Mouse (Mus musculus): Measurements from ENCODE around the gene Hormad2. TPM values are rescaled to one million over a fixed set of nuclear protein-coding genes. Genes with fewer than 3 reads are reported as not detected.

Gene Hormad2
- polyA plus RNA-seq, 1 experiment from 2014 or later: not detected

DNA sequence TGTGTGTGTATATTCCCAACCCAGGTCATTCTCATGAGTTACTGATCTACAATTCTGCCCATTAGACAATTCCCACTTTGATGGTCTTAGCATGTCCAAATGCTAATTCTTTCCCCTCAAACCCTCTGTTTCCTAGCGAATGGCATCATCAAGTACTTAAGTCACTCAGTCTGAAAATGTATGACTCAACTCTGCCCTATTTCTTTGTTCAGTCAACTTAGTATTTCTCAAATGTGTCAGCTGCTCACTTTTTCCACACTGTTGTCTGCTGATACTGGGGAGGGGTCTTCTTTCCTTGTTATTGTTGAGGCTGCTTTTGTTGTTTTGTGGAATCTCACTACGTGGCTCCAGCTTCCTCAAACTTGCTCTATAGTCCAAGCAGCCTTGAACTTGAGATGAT, 2.7 kb downstream of the Hormad2 start:
- Histone ChIP-seq H3K9me3 (replicated peaks) (no peaks in the 10 kb centered on the region), H3K4me2 (no peak overlapping the region), H3K4me3 (replicated peaks) (no peak overlapping the region), H3K4me1 (no peaks in the 10 kb centered on the region), H3K27me3 (replicated peaks) (no peaks in the 10 kb centered on the region), H3K9ac (replicated peaks) (no peak overlapping the region), H3K27ac (replicated peaks) (no peak overlapping the region), H3K36me3 (no peaks in the 10 kb centered on the region)
- 72% methylated on average over 2 of the region's 2 CpGs for WGBS
- ATAC-seq (ENCODE audit: low FRiP score): no peak

DNA sequence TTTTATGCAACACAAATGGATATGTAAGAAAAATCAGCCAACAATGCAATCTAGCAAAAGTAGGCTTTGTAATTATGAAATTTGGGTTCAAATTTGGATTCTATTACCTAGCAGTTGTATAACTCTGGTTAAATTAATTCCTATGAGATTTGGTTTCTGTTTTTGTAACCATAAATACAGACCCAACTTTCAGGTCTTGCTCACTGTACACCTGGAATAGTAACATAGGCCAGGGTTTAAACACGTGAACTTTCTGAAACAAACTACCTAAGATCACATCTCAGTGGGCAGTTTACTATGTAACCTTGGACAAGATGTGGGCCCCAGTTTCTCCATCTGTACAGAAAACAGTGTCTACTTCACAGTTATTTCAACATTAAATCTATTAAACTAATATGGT, 3.6 kb downstream of the Hormad2 start:
- H3K4me3 ChIP-seq (replicated peaks): no peak overlapping the region
- no peaks in the 10 kb centered on the region for H3K9me3 ChIP-seq (replicated peaks)
- H3K27ac ChIP-seq (replicated peaks): no peak overlapping the region
- H3K4me1 ChIP-seq: no peaks in the 10 kb centered on the region
- no peak overlapping the region for H3K9ac ChIP-seq (replicated peaks)
- no peaks in the 10 kb centered on the region for H3K36me3 ChIP-seq
- ATAC-seq (ENCODE audit: low FRiP score): no peak
- no peak overlapping the region for H3K4me2 ChIP-seq
- no peaks in the 10 kb centered on the region for H3K27me3 ChIP-seq (replicated peaks)
- WGBS: 86% methylated on average over 1 of the region's 1 CpGs

GRCm38 (mm10) chr11:4436631-4437030, 4.3 kb downstream of the Hormad2 start:
- no peaks in the 10 kb centered on the region for H3K4me1 ChIP-seq
- no peaks in the 10 kb centered on the region for H3K9me3 ChIP-seq (replicated peaks)
- no peak; the same call in 1 of the 2 replicates for ATAC-seq (ENCODE audit: low FRiP score)
- no peak overlapping the region for H3K4me2 ChIP-seq
- no peaks in the 10 kb centered on the region for H3K27me3 ChIP-seq (replicated peaks)
- H3K4me3 ChIP-seq (replicated peaks): no peak overlapping the region
- H3K9ac ChIP-seq (replicated peaks): no peak overlapping the region
- H3K36me3 ChIP-seq: no peaks in the 10 kb centered on the region
- no peak overlapping the region for H3K27ac ChIP-seq (replicated peaks)
- WGBS: 68% methylated on average over 3 of the region's 3 CpGs

GRCm38 (mm10) chr11:4434461-4434860, 6.4 kb downstream of the Hormad2 start:
- Histone ChIP-seq H3K9ac (replicated peaks) (no peak overlapping the region), H3K27me3 (replicated peaks) (no peaks in the 10 kb centered on the region), H3K4me3 (replicated peaks) (no peak overlapping the region), H3K36me3 (no peaks in the 10 kb centered on the region), H3K4me1 (no peaks in the 10 kb centered on the region), H3K9me3 (replicated peaks) (no peaks in the 10 kb centered on the region), H3K27ac (replicated peaks) (no peak overlapping the region), H3K4me2 (no peak overlapping the region)
- 75% methylated on average over 4 of the region's 4 CpGs for WGBS
- ATAC-seq (ENCODE audit: low FRiP score): no peak

DNA sequence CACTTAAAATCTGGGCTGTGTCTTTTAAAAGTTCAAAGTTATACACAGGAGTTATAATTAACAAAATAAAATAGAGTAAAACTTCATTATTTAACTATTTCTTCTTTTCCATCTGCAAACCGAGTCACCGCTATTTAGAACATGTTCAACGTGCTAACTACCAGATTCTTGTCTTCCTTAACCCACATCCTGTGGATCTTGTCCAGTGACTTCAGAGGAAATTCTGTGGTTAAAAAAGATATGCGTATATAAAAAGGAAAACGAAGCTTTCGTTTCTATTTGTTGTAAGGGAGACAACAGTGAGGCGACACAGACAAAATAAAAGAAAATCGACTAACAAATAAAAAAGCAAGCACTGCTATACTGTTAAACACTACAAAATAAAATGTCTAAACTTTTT, 17.1 kb downstream of the Hormad2 start:
- Histone ChIP-seq H3K4me1 (no peaks in the 10 kb centered on the region), H3K9ac (replicated peaks) (no peak overlapping the region), H3K27me3 (replicated peaks) (no peaks in the 10 kb centered on the region), H3K36me3 (no peaks in the 10 kb centered on the region), H3K27ac (replicated peaks) (no peak overlapping the region), H3K9me3 (replicated peaks) (no peaks in the 10 kb centered on the region), H3K4me3 (replicated peaks) (no peak overlapping the region), H3K4me2 (no peak overlapping the region)
- WGBS: 91% methylated on average over 8 of the region's 8 CpGs
- no peak for ATAC-seq (ENCODE audit: low FRiP score)

DNA sequence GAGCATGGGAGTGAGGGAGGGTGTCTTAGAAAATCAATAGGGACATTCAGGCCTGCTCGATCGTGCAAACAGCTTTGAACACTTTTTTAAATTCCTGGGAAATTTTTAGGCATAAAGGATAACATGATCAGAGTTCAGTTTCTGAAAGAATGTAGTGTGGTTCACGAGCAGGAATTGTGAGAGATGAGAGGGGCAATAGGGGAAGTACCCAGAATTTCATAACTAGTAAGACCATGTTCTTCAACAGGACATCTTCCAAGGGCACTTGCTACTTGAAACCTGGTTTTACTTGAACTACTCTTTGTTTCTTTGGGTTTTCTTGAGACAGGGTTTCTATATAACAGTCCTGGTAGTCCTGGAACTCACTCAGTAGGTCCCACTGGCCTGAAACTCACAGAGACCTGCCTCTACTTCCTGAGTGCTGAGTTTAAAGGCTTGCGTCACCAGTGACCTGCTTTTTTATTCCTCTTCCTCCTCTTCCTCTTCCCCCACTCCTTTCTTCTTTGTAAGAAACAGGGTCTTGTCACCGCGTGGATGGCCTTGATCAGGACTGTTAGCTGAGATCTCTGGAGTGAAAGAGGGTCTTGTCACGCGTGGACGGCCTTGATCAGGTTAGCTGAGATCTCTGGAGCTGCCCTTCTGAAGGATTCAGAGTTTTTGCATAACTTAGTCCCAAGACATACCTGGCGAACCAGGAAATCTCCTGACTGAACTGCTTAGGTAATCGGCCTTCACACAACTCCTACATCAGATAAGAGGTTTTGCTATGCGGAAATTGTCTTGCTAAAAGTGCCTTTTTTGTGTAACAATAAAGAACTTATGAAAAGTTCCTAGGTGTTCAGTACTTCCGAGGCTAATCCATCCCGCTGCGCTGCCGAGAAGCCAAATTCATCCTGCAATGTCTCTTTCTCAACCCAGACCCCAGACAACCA, 18.1 kb downstream of the Hormad2 start:
- no peak overlapping the region for H3K4me2 ChIP-seq
- H3K9ac ChIP-seq (replicated peaks): no peak overlapping the region
- H3K4me1 ChIP-seq: no peaks in the 10 kb centered on the region
- no peaks in the 10 kb centered on the region for H3K36me3 ChIP-seq
- no peak overlapping the region for H3K27ac ChIP-seq (replicated peaks)
- no peaks in the 10 kb centered on the region for H3K9me3 ChIP-seq (replicated peaks)
- WGBS: 86% methylated on average over 16 of the region's 16 CpGs
- ATAC-seq (ENCODE audit: low FRiP score): no peak
- no peak overlapping the region for H3K4me3 ChIP-seq (replicated peaks)
- no peaks in the 10 kb centered on the region for H3K27me3 ChIP-seq (replicated peaks)

DNA sequence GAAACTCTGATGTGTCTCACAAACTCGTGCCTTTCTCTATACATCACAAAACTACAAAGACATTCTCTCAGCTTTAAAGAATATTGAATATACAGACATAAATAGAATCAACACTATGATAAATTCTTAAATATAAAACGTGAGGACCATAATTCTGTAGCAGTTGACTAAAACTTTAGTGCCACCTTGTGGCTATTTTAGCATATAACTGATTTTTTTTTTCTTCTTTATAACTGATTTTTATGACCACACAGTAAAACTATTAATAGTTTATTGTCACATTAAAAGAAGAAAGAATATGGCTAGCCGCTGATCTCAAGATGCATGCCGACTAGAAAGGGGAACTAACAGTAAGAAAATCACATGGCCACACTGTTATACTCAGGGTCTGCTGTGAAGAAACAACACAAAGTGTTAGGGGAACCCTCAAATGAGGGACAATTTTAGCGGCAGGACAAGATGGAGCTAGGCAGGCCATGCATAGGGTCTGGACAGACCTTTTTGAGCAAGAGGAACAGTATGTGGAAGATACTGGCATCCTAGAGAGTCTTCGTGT, 18.9 kb downstream of the Hormad2 start:
- 38% methylated on average over 6 of the region's 6 CpGs for WGBS
- Histone ChIP-seq H3K27me3 (replicated peaks) (no peaks in the 10 kb centered on the region), H3K4me2 (no peak overlapping the region), H3K9ac (replicated peaks) (no peak overlapping the region), H3K27ac (replicated peaks) (no peak overlapping the region), H3K4me1 (no peaks in the 10 kb centered on the region), H3K4me3 (replicated peaks) (no peak overlapping the region), H3K9me3 (replicated peaks) (no peaks in the 10 kb centered on the region), H3K36me3 (no peaks in the 10 kb centered on the region)
- no peak for ATAC-seq (ENCODE audit: low FRiP score)

GRCm38 (mm10) chr11:4417986-4418385, 22.9 kb downstream of the Hormad2 start:
- Histone ChIP-seq H3K27ac (replicated peaks) (no peak overlapping the region), H3K9me3 (replicated peaks) (no peaks in the 10 kb centered on the region), H3K4me1 (no peaks in the 10 kb centered on the region), H3K9ac (replicated peaks) (no peak overlapping the region), H3K4me3 (replicated peaks) (no peak overlapping the region), H3K36me3 (no peaks in the 10 kb centered on the region), H3K4me2 (no peak overlapping the region), H3K27me3 (replicated peaks) (no peaks in the 10 kb centered on the region)
- WGBS: 85% methylated on average over 3 of the region's 3 CpGs
- ATAC-seq (ENCODE audit: low FRiP score): no peak

DNA sequence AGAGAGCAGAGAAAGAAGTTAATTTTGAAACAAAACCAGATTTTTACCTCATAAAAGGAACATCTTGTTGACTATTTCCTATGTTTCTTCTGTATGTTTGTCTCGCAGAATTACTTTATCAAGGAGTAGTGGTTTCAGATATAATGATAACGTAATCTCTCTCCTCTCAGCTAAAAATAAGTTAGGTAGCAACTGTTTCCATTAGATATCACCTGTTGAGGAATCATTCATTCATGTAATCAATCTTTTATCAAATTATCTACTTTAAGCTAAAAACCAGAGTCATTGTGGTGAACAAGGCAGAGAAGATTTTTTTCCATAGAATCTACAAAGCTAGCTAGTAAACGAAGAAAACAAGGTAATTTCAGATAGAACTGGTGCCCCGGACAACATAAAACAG, 28.6 kb downstream of the Hormad2 start:
- H3K4me2 ChIP-seq: no peak overlapping the region
- no peaks in the 10 kb centered on the region for H3K9me3 ChIP-seq (replicated peaks)
- H3K27me3 ChIP-seq (replicated peaks): no peaks in the 10 kb centered on the region

GRCm38 (mm10) chr11:4404277-4404676, 36.6 kb downstream of the Hormad2 start:
- no peak overlapping the region for H3K27ac ChIP-seq (replicated peaks)
- H3K9me3 ChIP-seq (replicated peaks): no peaks in the 10 kb centered on the region
- H3K4me2 ChIP-seq: no peak overlapping the region
- WGBS: 60% methylated on average over 4 of the region's 4 CpGs
- no peak overlapping the region for H3K9ac ChIP-seq (replicated peaks)
- H3K4me3 ChIP-seq (replicated peaks): no peak overlapping the region
- no peaks in the 10 kb centered on the region for H3K4me1 ChIP-seq
- H3K27me3 ChIP-seq (replicated peaks): no peaks in the 10 kb centered on the region
- no peak for ATAC-seq (ENCODE audit: low FRiP score)
- H3K36me3 ChIP-seq: no peaks in the 10 kb centered on the region

More for the DNA sequence above, 28.6 kb downstream of the Hormad2 start:
- ATAC-seq (ENCODE audit: low FRiP score): no peak
- no peaks in the 10 kb centered on the region for H3K36me3 ChIP-seq
- 93% methylated on average over 4 of the region's 4 CpGs for WGBS
- H3K9ac ChIP-seq (replicated peaks): no peak overlapping the region
- H3K27ac ChIP-seq (replicated peaks): no peak overlapping the region
- H3K4me1 ChIP-seq: no peaks in the 10 kb centered on the region
- H3K4me3 ChIP-seq (replicated peaks): no peak overlapping the region

GRCm38 (mm10) chr11:4403381-4403780, 37.5 kb downstream of the Hormad2 start:
- H3K9me3 ChIP-seq (replicated peaks): no peaks in the 10 kb centered on the region
- H3K4me1 ChIP-seq: no peaks in the 10 kb centered on the region
- no peak overlapping the region for H3K27ac ChIP-seq (replicated peaks)
- H3K9ac ChIP-seq (replicated peaks): no peak overlapping the region
- no peaks in the 10 kb centered on the region for H3K36me3 ChIP-seq
- H3K4me3 ChIP-seq (replicated peaks): no peak overlapping the region
- no peak overlapping the region for H3K4me2 ChIP-seq
- ATAC-seq (ENCODE audit: low FRiP score): no peak
- no peaks in the 10 kb centered on the region for H3K27me3 ChIP-seq (replicated peaks)
- WGBS: 84% methylated on average over 7 of the region's 7 CpGs

- Histone ChIP-seq H3K27ac (replicated peaks) (no peak overlapping the region), H3K4me3 (replicated peaks) (no peak overlapping the region), H3K9me3 (replicated peaks) (no peaks in the 10 kb centered on the region), H3K27me3 (replicated peaks) (no peaks in the 10 kb centered on the region), H3K9ac (replicated peaks) (no peak overlapping the region), H3K4me2 (no peak overlapping the region), H3K4me1 (no peaks in the 10 kb centered on the region), H3K36me3 (no peaks in the 10 kb centered on the region)
- WGBS: 79% methylated on average over 5 of the region's 5 CpGs
- ATAC-seq (ENCODE audit: low FRiP score): no peak
These were observed 39.7 kb downstream of the Hormad2 start for GRCm38 (mm10) chr11:4401251-4401650.
